ENCODE assay signal across 11 mouse cellular contexts in the genomic region with DNA sequence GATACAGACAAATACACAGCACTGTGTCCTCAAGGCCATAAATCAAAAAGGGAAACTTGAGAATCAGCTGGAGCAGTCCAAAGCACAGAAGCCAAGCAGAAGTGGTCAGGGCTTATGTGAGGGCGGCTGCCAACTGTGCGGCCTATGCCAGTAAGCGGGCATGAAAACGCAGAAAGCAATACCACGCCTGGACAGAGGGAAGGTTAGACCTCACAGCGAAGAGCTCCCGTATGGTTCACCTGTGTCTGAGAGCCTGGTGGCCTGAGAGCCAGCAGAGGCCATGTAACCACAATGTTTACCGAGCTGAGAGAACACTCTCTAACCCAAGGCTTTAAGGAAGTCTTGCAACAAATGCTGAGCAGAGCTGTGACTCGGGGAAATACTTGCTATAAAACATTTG.
DNase-seq lines count a peak whose midpoint lies in the region; ATAC-seq and TF ChIP-seq lines count a peak whose summit lies in the region.
"Had no signal": no experiment of that assay in that cellular context is flagged by ENCODE, and none has a peak within 500 bp of the region (broad histone marks: within the 10 kb centered on the region; RNA-seq: fewer than 3 reads in every experiment).

No protein-coding gene starts in this region.

- no peaks in the 10 kb centered on the region for H3K9me3 ChIP-seq in liver, postnatal 0 days (ENCODE audit: low read length)
- H3K9me3 ChIP-seq in liver, embryonic 12.5 days (replicated peaks) = no peaks in the 10 kb centered on the region
- H3K9me3 ChIP-seq: G1E; liver, embryonic 13.5 days had no signal

- H3K9ac ChIP-seq in liver, postnatal 0 days (replicated peaks) = no peak overlapping the region
- no peak overlapping the region for H3K9ac ChIP-seq in liver, embryonic 12.5 days
- H3K9ac ChIP-seq: liver, embryonic 13.5 days had no signal

- H3K36me3 ChIP-seq in liver, postnatal 0 days (replicated peaks; ENCODE audit: insufficient read depth, low read length) = peaks cover 11% of the 10 kb centered on the region
- peaks cover 15% of the 10 kb centered on the region for H3K36me3 ChIP-seq in liver, embryonic 12.5 days

- WGBS in liver, postnatal 0 days (ENCODE audit: insufficient replicate concordance) = 65% methylated on average over 9 of the region's 9 CpGs
- 63% methylated on average over 9 of the region's 9 CpGs for WGBS in liver, embryonic 12.5 days (ENCODE audit: insufficient replicate concordance)

- TF ChIP-seq EP300 in liver, postnatal 0 days (IDR thresholded peaks at IDR 0.05; ENCODE audit: low read depth) = no peak

- H3K4me1 ChIP-seq in liver, postnatal 0 days (ENCODE audit: insufficient read depth) = peaks cover 27% of the 10 kb centered on the region
- H3K4me1 ChIP-seq in liver, embryonic 12.5 days = peaks cover 12% of the 10 kb centered on the region

- no peak overlapping the region for H3K4me2 ChIP-seq in liver, postnatal 0 days (ENCODE audit: low read depth, low read length)
- no peak overlapping the region for H3K4me2 ChIP-seq in liver, embryonic 12.5 days
- H3K4me2 ChIP-seq: liver, embryonic 13.5 days had no signal

- intact Hi-C loops in gastrocnemius, adult 2 months (cut with DNase I) = no loop called here

- ATAC-seq in liver, postnatal 0 days = no peak
- no peak for ATAC-seq in liver, embryonic 12.5 days
- peak; percentile 36 for ATAC-seq in neutrophil, adult 5-6 weeks (ENCODE audit: extremely low read depth, insufficient number of reproducible peaks, low FRiP score, poor library complexity, severe bottlenecking)

- TF ChIP-seq CTCF in liver, postnatal 0 days (IDR thresholded peaks at IDR 0.05; ENCODE audit: low read depth) = no peak
- no peak for TF ChIP-seq CTCF in gastrocnemius, adult 2 months (IDR thresholded peaks at IDR 0.05)

- H3K27ac ChIP-seq in liver, postnatal 0 days (ENCODE audit: low read depth) = 0 out of 2 replicates have a peak overlapping the region, but pooled peaks have one; percentile 24
- H3K27ac ChIP-seq in liver, embryonic 12.5 days = no peak overlapping the region
- H3K27ac ChIP-seq in gastrocnemius, adult 2 months = peak overlapping the region; percentile 80
- H3K27ac ChIP-seq: liver, embryonic 13.5 days had no signal

- H3K27me3 ChIP-seq in liver, postnatal 0 days (ENCODE audit: insufficient read depth, low read length) = no peaks in the 10 kb centered on the region
- H3K27me3 ChIP-seq in liver, embryonic 12.5 days (replicated peaks) = no peaks in the 10 kb centered on the region
- H3K27me3 ChIP-seq: liver, embryonic 13.5 days had no signal

- H3K4me3 ChIP-seq in liver, postnatal 0 days (ENCODE audit: low read depth, low read length) = no peak overlapping the region
- H3K4me3 ChIP-seq in liver, embryonic 12.5 days = no peak overlapping the region
- H3K4me3 ChIP-seq in gastrocnemius, adult 2 months = peak overlapping the region; percentile 31; the same call in 1 of the 2 replicates
- H3K4me3 ChIP-seq: liver, embryonic 13.5 days had no signal

- DNase-seq in liver, postnatal 0 days = no peak
- peak; percentile 28 for DNase-seq in adrenal gland, postnatal 10 days
- DNase-seq in gastrocnemius, adult 2 months = peak; percentile 86
- no peak for DNase-seq in liver
- DNase-seq in frontal cortex, postnatal 25 days (ENCODE audit: low spot score in 2 of 2) = no peak
- DNase-seq: cerebellum, postnatal 25 days; kidney, adult 11 months; liver, embryonic 13.5 days had no signal

Comparison
In these comparisons a context has a peak if more than half of its experiments do, and no peak if none do; other contexts are left out.
1. DNase-seq: peak in adrenal gland, postnatal 10 days (single experiment) and gastrocnemius, adult 2 months (single experiment); none in liver, postnatal 0 days (single experiment), liver (single experiment) and frontal cortex, postnatal 25 days (0 of 2).